Mouse (Mus musculus) MEL (cell line): ENCODE measurements around the gene Adgrg5.

ENCODE experiments used
- CTCF ChIP-seq, 3 experiments: IDR thresholded peaks in 2 of 3; conservative IDR thresholded peaks in 1 of 3; 2 replicates each; pipeline ENCODE4 v1.5.1; 2011 to 2012; ENCODE audit warnings: low read length in 3 of 3, low read depth in 2 of 3, mild to moderate bottlenecking in 2 of 3, improper control_type of control experiment in 1 of 3, inconsistent platforms in 1 of 3, mixed read lengths in 1 of 3, moderate library complexity in 1 of 3; ENCODE audit not compliant: control insufficient read depth in 1 of 3, insufficient read depth in 1 of 3, poor library complexity in 1 of 3, severe bottlenecking in 1 of 3
- GABPA ChIP-seq: IDR thresholded peaks from 2 replicates; pipeline ENCODE4 v1.6.1; 2012; ENCODE audit warnings: low read depth, mild to moderate bottlenecking, inconsistent platforms, low read length, improper control_type of control experiment, moderate library complexity

- TF ChIP-seq CTCF (IDR thresholded peaks at IDR 0.05 in 2 of 3, conservative IDR thresholded peaks at IDR 0.05 in 1 of 3; ENCODE audit: control insufficient read depth in 1 of 3, insufficient read depth in 1 of 3, low read depth in 2 of 3, low read length in 3 of 3, poor library complexity in 1 of 3, severe bottlenecking in 1 of 3) (peak; percentile 14 to 62 (median 56); a peak in 4 of 6 replicates), GABPA (no peak)
These were observed 43.1 kb downstream of the Adgrg5 start for GRCm38 (mm10) chr8:94966578-94966977.
